Mouse (Mus musculus): ENCODE measurements around the gene Hdac4. TPM values are rescaled to one million over a fixed set of nuclear protein-coding genes. Genes with fewer than 3 reads are reported as not detected.

Hdac4 gene
- polyA plus RNA-seq, 1 experiment from 2014 or later = 25.3 TPM

DNA sequence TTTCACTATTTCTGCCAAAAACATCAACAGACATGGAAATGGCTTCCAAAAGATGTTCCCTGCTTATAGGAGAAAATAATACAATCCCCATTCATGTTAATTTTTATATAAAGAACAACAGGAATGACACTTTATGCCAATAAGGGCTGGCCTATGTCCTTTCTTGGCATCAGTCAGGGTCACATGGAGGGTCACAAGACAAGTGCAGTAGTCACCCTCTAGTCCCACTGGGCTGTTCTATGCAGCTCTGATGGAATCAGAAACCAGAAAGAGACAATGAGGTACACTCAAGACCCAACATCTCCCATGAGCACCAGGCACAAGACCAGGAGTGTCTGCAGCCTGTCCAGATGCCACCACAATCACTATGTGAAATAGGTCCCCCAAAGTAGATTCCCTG lies 91.5 kb downstream of the Hdac4 start:
- no peaks in the 10 kb centered on the region for H3K36me3 ChIP-seq (ENCODE audit: control insufficient read depth, insufficient read depth, low read length)
- ATAC-seq = no peak
- H3K9ac ChIP-seq (ENCODE audit: low read depth, low read length) = no peak overlapping the region
- no peak overlapping the region for H3K4me2 ChIP-seq (ENCODE audit: low read length)
- H3K27me3 ChIP-seq (ENCODE audit: control insufficient read depth, insufficient read depth, low read depth, low read length) = no peaks in the 10 kb centered on the region
- H3K4me3 ChIP-seq (ENCODE audit: low read depth, low read length) = no peak overlapping the region
- no peak overlapping the region for H3K27ac ChIP-seq (ENCODE audit: low read length)
- peaks cover 6% of the 10 kb centered on the region; the same call in 1 of the 2 replicates for H3K4me1 ChIP-seq (ENCODE audit: control insufficient read depth, insufficient read depth, low read length)
- H3K9me3 ChIP-seq (replicated peaks; ENCODE audit: control insufficient read depth, low read length, poor library complexity, severe bottlenecking) = no peaks in the 10 kb centered on the region

DNA sequence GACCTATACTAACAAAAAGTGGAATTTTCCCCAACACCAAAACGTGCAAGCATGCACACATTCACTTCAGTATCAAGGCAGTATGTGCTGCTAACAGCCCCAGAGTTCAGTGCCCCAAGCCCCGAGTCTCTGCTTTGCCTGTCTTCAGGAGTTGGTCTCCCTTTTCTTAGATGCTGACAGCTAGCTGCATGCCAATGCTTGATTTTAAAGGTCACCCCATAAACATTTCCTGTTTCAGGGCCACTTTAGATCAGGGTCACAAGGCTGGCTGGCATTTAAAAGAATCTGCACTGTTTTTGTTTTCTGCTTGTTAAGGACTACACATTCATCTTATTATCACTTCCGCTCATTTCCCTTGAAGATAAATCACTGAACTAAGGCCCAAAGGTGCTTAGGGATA lies 92.1 kb downstream of the Hdac4 start:
- H3K36me3 ChIP-seq (ENCODE audit: control insufficient read depth, insufficient read depth, low read length) = no peaks in the 10 kb centered on the region
- H3K4me1 ChIP-seq (ENCODE audit: control insufficient read depth, insufficient read depth, low read length) = peaks cover 6% of the 10 kb centered on the region; the same call in 1 of the 2 replicates
- WGBS = 89% methylated on average over 3 of the region's 3 CpGs
- no peak for ATAC-seq
- H3K9me3 ChIP-seq (replicated peaks; ENCODE audit: control insufficient read depth, low read length, poor library complexity, severe bottlenecking) = no peaks in the 10 kb centered on the region
- H3K9ac ChIP-seq (ENCODE audit: low read depth, low read length) = no peak overlapping the region
- H3K4me3 ChIP-seq (ENCODE audit: low read depth, low read length) = no peak overlapping the region
- H3K27ac ChIP-seq (ENCODE audit: low read length) = no peak overlapping the region
- H3K27me3 ChIP-seq (ENCODE audit: control insufficient read depth, insufficient read depth, low read depth, low read length) = no peaks in the 10 kb centered on the region
- H3K4me2 ChIP-seq (ENCODE audit: low read length) = no peak overlapping the region

DNA sequence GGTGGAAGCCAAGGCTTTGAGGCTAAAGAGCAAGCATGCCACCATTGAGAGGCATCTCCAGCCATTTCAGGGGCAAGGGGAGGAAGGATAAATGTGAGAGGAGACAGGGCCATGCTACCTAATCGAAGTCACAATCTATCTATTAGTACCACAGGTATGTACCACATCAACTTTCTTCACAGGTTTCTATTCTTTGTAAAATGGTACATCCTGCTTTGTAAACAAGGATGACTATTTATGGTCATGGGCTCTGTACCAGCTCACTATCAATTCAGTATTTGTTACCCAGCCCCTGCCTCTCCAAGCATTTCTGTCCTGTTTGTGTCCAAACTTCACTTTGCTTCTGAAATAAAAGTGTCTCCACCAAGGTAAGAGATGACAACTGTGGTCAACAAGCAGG lies 92.7 kb downstream of the Hdac4 start:
- H3K9ac ChIP-seq (ENCODE audit: low read depth, low read length) = no peak overlapping the region

DNA sequence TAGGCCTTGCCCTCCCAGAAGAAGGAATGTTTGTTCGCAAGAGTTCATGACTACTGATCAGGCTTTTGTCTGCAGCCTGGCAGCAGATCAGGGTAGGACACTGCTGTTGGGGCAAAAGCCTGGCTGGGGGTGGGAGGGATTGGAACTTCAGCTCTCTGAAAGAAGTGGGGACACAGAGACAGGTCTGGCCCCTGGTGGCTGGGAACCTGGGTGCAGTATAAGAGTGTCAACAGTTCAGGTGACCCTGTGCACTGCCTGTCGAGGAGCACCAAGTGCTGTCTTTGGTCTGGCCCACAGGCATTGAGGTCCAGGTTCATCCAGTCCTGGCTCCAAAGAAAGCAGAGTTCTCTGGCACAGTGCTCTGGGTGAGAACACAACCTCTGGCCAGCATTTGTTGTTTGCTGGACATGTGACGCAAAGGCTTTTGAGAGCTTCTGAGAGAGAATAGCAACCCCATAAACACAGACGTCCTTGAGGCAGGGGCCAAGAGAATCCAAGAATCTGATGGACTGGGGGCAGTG lies 95.1 kb downstream of the Hdac4 start:
- Histone ChIP-seq H3K9ac (ENCODE audit: low read depth, low read length) (no peak overlapping the region), H3K27me3 (ENCODE audit: control insufficient read depth, insufficient read depth, low read depth, low read length) (no peaks in the 10 kb centered on the region), H3K27ac (ENCODE audit: low read length) (no peak overlapping the region), H3K9me3 (replicated peaks; ENCODE audit: control insufficient read depth, low read length, poor library complexity, severe bottlenecking) (no peaks in the 10 kb centered on the region), H3K4me3 (ENCODE audit: low read depth, low read length) (no peak overlapping the region), H3K4me1 (ENCODE audit: control insufficient read depth, insufficient read depth, low read length) (peaks cover 6% of the 10 kb centered on the region; the same call in 1 of the 2 replicates), H3K36me3 (ENCODE audit: control insufficient read depth, insufficient read depth, low read length) (no peaks in the 10 kb centered on the region), H3K4me2 (ENCODE audit: low read length) (no peak overlapping the region)
- no peak for ATAC-seq
- WGBS = 66% methylated on average over 4 of the region's 4 CpGs

More for the DNA sequence above, 92.7 kb downstream of the Hdac4 start:
- no peak overlapping the region for H3K4me3 ChIP-seq (ENCODE audit: low read depth, low read length)
- H3K27me3 ChIP-seq (ENCODE audit: control insufficient read depth, insufficient read depth, low read depth, low read length) = no peaks in the 10 kb centered on the region
- H3K4me2 ChIP-seq (ENCODE audit: low read length) = no peak overlapping the region
- WGBS = 93% methylated on average over 1 of the region's 1 CpGs
- no peak overlapping the region for H3K27ac ChIP-seq (ENCODE audit: low read length)
- H3K4me1 ChIP-seq (ENCODE audit: control insufficient read depth, insufficient read depth, low read length) = peaks cover 6% of the 10 kb centered on the region; the same call in 1 of the 2 replicates
- H3K36me3 ChIP-seq (ENCODE audit: control insufficient read depth, insufficient read depth, low read length) = no peaks in the 10 kb centered on the region
- no peaks in the 10 kb centered on the region for H3K9me3 ChIP-seq (replicated peaks; ENCODE audit: control insufficient read depth, low read length, poor library complexity, severe bottlenecking)
- ATAC-seq = no peak

DNA sequence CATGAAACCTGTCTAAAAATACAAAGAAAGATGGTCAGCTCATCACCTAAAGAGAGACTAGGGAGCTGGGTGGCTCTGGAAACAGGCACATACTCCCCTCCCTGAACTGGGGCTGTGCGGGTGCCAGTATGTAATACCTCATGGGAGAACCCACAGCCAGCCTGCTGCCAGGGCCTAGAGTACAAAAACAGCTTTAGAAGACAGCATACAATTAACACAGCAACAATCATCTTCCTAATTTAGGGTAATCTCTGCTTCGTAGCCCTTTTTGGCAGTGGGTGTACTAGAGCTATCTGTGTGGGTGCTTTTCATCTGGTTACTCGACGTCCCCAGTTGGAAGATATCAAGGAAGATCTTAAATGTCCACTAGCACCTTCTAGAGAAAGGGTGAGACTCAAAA lies 95.5 kb downstream of the Hdac4 start:
- no peaks in the 10 kb centered on the region for H3K27me3 ChIP-seq (ENCODE audit: control insufficient read depth, insufficient read depth, low read depth, low read length)
- no peaks in the 10 kb centered on the region for H3K9me3 ChIP-seq (replicated peaks; ENCODE audit: control insufficient read depth, low read length, poor library complexity, severe bottlenecking)
- H3K27ac ChIP-seq (ENCODE audit: low read length) = no peak overlapping the region
- H3K4me2 ChIP-seq (ENCODE audit: low read length) = no peak overlapping the region
- H3K36me3 ChIP-seq (ENCODE audit: control insufficient read depth, insufficient read depth, low read length) = no peaks in the 10 kb centered on the region
- no peak overlapping the region for H3K9ac ChIP-seq (ENCODE audit: low read depth, low read length)
- peaks cover 6% of the 10 kb centered on the region; the same call in 1 of the 2 replicates for H3K4me1 ChIP-seq (ENCODE audit: control insufficient read depth, insufficient read depth, low read length)
- WGBS = 78% methylated on average over 4 of the region's 4 CpGs
- no peak for ATAC-seq
- H3K4me3 ChIP-seq (ENCODE audit: low read depth, low read length) = no peak overlapping the region

DNA sequence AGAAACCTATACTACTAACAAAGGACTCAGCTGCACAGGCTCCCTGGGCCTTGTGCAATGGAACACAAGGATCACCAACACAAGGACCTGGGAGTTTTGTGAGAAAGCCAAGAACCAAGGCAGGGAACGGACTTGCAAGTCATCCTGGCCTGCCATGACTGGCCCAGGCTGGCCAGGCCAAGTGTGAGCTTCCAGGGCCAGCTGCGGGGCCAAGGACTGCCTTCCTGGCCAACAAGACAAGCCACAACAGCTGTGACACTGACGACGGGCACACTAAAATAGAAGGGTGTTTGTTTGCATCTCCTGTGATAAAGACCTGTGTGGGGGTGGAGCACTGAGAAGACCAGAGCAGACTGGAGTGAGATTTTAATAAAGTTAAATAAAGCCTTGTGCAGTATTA lies 96.0 kb downstream of the Hdac4 start:
- Histone ChIP-seq H3K9me3 (replicated peaks; ENCODE audit: control insufficient read depth, low read length, poor library complexity, severe bottlenecking) (no peaks in the 10 kb centered on the region), H3K4me3 (ENCODE audit: low read depth, low read length) (no peak overlapping the region), H3K9ac (ENCODE audit: low read depth, low read length) (no peak overlapping the region), H3K4me1 (ENCODE audit: control insufficient read depth, insufficient read depth, low read length) (peaks cover 6% of the 10 kb centered on the region; the same call in 1 of the 2 replicates), H3K36me3 (ENCODE audit: control insufficient read depth, insufficient read depth, low read length) (no peaks in the 10 kb centered on the region), H3K4me2 (ENCODE audit: low read length) (no peak overlapping the region), H3K27me3 (ENCODE audit: control insufficient read depth, insufficient read depth, low read depth, low read length) (no peaks in the 10 kb centered on the region), H3K27ac (ENCODE audit: low read length) (no peak overlapping the region)
- WGBS = 76% methylated on average over 4 of the region's 4 CpGs
- ATAC-seq = no peak

DNA sequence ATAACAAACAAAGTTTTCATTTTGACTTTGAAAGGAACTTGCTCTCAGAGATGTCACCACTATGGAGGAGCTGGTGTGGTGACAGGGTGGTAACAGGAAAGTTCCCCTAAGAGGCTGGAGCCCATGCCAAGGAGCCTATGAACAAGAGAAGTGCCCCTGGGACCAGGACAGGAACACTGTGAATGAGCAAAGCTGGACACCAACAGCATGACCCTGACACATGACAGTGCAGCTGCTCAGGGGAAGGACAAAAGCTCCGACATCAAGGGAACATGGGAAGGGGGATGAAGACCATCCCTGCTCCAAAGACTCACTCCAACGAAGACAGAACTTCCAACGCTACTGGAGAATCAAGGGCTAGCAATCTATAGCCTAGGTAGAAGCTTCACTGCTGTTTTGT lies 97.0 kb downstream of the Hdac4 start:
- no peaks in the 10 kb centered on the region for H3K36me3 ChIP-seq (ENCODE audit: control insufficient read depth, insufficient read depth, low read length)
- WGBS = 66% methylated on average over 3 of the region's 3 CpGs
- H3K4me3 ChIP-seq (ENCODE audit: low read depth, low read length) = no peak overlapping the region
- no peak for ATAC-seq
- H3K27me3 ChIP-seq (ENCODE audit: control insufficient read depth, insufficient read depth, low read depth, low read length) = no peaks in the 10 kb centered on the region
- H3K9me3 ChIP-seq (replicated peaks; ENCODE audit: control insufficient read depth, low read length, poor library complexity, severe bottlenecking) = no peaks in the 10 kb centered on the region
- no peak overlapping the region for H3K9ac ChIP-seq (ENCODE audit: low read depth, low read length)
- H3K4me2 ChIP-seq (ENCODE audit: low read length) = no peak overlapping the region
- no peak overlapping the region for H3K27ac ChIP-seq (ENCODE audit: low read length)
- H3K4me1 ChIP-seq (ENCODE audit: control insufficient read depth, insufficient read depth, low read length) = peaks cover 6% of the 10 kb centered on the region; the same call in 1 of the 2 replicates

DNA sequence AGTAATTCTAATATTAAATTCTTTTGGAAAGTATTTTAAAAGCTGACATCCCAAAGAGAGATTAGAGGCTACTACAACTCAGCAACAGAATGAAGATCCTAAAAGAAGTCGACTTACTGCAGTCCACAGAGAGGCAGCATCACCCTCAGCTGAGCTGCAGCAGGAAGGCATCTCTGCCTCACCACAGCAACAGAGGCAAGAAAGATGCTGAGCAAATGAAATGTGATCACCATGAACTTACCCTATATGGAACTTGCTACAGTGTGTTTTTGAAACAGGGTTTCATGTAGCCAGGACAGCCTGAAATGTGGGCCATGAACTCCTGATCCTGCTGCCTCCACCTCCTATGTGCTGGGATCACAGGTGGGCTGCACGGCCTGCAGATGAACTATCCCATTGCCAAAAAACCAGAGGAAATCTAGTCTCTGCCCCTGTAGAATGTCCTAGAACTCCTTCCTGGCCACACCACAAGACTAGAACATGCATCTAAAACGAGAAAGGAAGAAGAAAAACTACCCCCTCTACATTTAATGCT lies 98.4 kb downstream of the Hdac4 start:
- Histone ChIP-seq H3K27ac (ENCODE audit: low read length) (no peak overlapping the region), H3K36me3 (ENCODE audit: control insufficient read depth, insufficient read depth, low read length) (no peaks in the 10 kb centered on the region), H3K4me1 (ENCODE audit: control insufficient read depth, insufficient read depth, low read length) (peaks cover 6% of the 10 kb centered on the region; the same call in 1 of the 2 replicates), H3K4me3 (ENCODE audit: low read depth, low read length) (no peak overlapping the region), H3K9ac (ENCODE audit: low read depth, low read length) (no peak overlapping the region), H3K9me3 (replicated peaks; ENCODE audit: control insufficient read depth, low read length, poor library complexity, severe bottlenecking) (no peaks in the 10 kb centered on the region), H3K4me2 (ENCODE audit: low read length) (no peak overlapping the region), H3K27me3 (ENCODE audit: control insufficient read depth, insufficient read depth, low read depth, low read length) (no peaks in the 10 kb centered on the region)
- 76% methylated on average over 3 of the region's 3 CpGs for WGBS
- no peak for ATAC-seq

DNA sequence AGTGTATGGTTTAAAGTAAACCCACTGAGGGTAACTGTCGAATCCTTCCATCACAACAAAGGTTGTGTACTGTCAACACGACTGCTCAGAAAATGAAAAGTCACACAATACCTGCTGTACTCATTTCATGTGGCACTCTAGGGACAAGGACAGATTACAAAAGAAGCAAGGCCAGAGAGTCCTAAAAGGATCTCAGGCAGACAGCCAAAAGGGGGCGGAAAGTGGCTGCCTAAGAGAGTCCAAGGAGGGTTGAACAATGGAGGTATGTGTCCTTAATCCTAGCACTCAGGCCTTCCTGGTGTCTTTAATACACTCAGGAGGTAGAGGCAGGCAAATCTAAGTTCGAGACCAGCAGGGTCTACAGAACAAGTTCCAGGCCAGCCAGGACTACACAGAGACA lies 103.2 kb downstream of the Hdac4 start:
- H3K27ac ChIP-seq (ENCODE audit: low read length) = no peak overlapping the region
- H3K4me1 ChIP-seq (ENCODE audit: control insufficient read depth, insufficient read depth, low read length) = no peaks in the 10 kb centered on the region; the same call in 1 of the 2 replicates
- no peak overlapping the region for H3K9ac ChIP-seq (ENCODE audit: low read depth, low read length)
- no peak overlapping the region for H3K4me3 ChIP-seq (ENCODE audit: low read depth, low read length)
- no peak overlapping the region for H3K4me2 ChIP-seq (ENCODE audit: low read length)
- no peaks in the 10 kb centered on the region for H3K36me3 ChIP-seq (ENCODE audit: control insufficient read depth, insufficient read depth, low read length)
- no peaks in the 10 kb centered on the region for H3K27me3 ChIP-seq (ENCODE audit: control insufficient read depth, insufficient read depth, low read depth, low read length)
- 88% methylated on average over 4 of the region's 4 CpGs for WGBS
- no peak for ATAC-seq
- no peaks in the 10 kb centered on the region for H3K9me3 ChIP-seq (replicated peaks; ENCODE audit: control insufficient read depth, low read length, poor library complexity, severe bottlenecking)

Data from midbrain, embryonic 16.5 days (tissue).